Mouse (Mus musculus) liver, adult 2 months (tissue): ENCODE results near the gene P2rx7. TPM values are rescaled to one million over a fixed set of nuclear protein-coding genes. Genes with fewer than 3 reads are reported as not detected.
"Not testable (repeated sequence)": the region's sequence is repeated elsewhere in the genome, so short reads cannot be mapped to it uniquely, and the experiment has no call there.

Source experiments
- DNase-seq: peaks from one replicate; pipeline ENCODE4 v3.0.0-alpha.2; 2011; ENCODE audit warnings: low read depth, low spot score; ENCODE audit errors: extremely low read depth
- H3K27ac ChIP-seq: fragments of 200-500 bp; replicated peaks from 2 replicates; pipeline ENCODE4 v1.5.1; 2012; ENCODE audit warnings: low read depth, mild to moderate bottlenecking, control low read depth, inconsistent platforms, low read length; ENCODE audit not compliant: insufficient read depth
- H3K27me3 ChIP-seq: fragments of 200-500 bp; 2 replicates; pipeline ENCODE4 v1.6.1; 2012; ENCODE audit warnings: mild to moderate bottlenecking, moderate library complexity, low read length, inconsistent platforms; ENCODE audit not compliant: control insufficient read depth, insufficient read depth
- H3K36me3 ChIP-seq: fragments of 200-500 bp; 2 replicates; pipeline ENCODE4 v1.6.1; 2012; ENCODE audit warnings: low read length, inconsistent platforms; ENCODE audit not compliant: control insufficient read depth, insufficient read depth
- H3K4me1 ChIP-seq: fragments of 200-500 bp; 2 replicates; pipeline ENCODE4 v1.6.1; 2011; ENCODE audit warnings: low read length; ENCODE audit not compliant: control insufficient read depth, insufficient read depth
- H3K4me3 ChIP-seq: fragments of 200-500 bp; 2 replicates; pipeline ENCODE4 v1.5.1; 2011; ENCODE audit warnings: low read depth, mild to moderate bottlenecking, control low read depth, low read length, moderate library complexity; ENCODE audit not compliant: insufficient read depth
- H3K79me2 ChIP-seq: fragments of 200-500 bp; 2 replicates; pipeline ENCODE4 v1.6.1; 2012; ENCODE audit warnings: inconsistent platforms, mild to moderate bottlenecking, low read length, moderate library complexity; ENCODE audit not compliant: control insufficient read depth, insufficient read depth
- H3K9ac ChIP-seq: fragments of 200-500 bp; 2 replicates; pipeline ENCODE4 v1.6.1; 2012; ENCODE audit warnings: low read depth, mild to moderate bottlenecking, control low read depth, inconsistent platforms, low read length
- CTCF ChIP-seq: fragments of 200-500 bp; IDR thresholded peaks from 2 replicates; pipeline ENCODE4 v1.5.1; 2011; ENCODE audit warnings: low read depth, low read length, control low read depth
- POLR2A ChIP-seq: fragments of 200-500 bp; IDR thresholded peaks from 2 replicates; pipeline ENCODE4 v1.6.1; 2011; ENCODE audit warnings: low read length, control low read depth; ENCODE audit not compliant: insufficient read depth; ENCODE audit errors: extremely low read depth
- WGBS: fragments of 180-500 bp; shearing (Covaris S2); methylation state at CpG from one replicate; pipeline ENCODE4 v1.1.7; 2018; 5-methylcytosine and 5-hydroxymethylcytosine counted together
- polyA plus RNA-seq: library from polyadenylated mRNA; depleted of rRNA; stranded (reverse); fragments of >200 nt; gene quantifications from 2 replicates; pipeline ENCODE4 v1.2.3, GENCODE M21; 2012
- total RNA-seq: library from RNA; depleted of rRNA; stranded (reverse); fragments of >200 nt; gene quantifications from 2 replicates; pipeline ENCODE4 v1.2.3, GENCODE M21; 2014

Gene P2rx7
- total and polyA plus RNA-seq, 2 experiments: 2.2 to 2.7 TPM

DNA sequence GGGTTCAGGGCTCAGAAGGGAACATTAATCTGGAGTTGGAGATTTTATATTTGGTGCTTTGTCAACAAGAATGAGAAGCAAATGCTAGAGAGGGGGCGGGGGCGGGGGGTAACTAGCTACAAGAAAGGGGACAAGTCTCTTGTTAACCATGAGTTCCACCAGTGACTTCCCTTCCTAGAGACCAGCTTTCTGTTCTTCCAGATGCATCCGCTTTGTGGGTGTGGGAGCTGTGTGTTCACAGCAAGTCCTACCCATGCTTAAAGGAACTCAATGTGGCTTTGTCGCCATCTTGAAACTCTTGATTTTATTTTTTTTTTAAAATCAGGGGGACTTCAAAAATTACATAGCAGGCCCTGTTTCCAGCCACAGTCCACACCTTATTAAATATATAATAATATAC is 4.2 kb upstream of the P2rx7 start:
- no peak for DNase-seq
- Histone ChIP-seq H3K4me3 (no peak overlapping the region), H3K27ac (no peak overlapping the region), H3K9ac (no peak overlapping the region), H3K36me3 (no peaks in the 10 kb centered on the region), H3K79me2 (no peaks in the 10 kb centered on the region), H3K4me1 (no peaks in the 10 kb centered on the region), H3K27me3 (no peaks in the 10 kb centered on the region)
- 96% methylated on average over 4 of the region's 4 CpGs for WGBS
- TF ChIP-seq CTCF: no peak
- TF ChIP-seq POLR2A: no peak

DNA sequence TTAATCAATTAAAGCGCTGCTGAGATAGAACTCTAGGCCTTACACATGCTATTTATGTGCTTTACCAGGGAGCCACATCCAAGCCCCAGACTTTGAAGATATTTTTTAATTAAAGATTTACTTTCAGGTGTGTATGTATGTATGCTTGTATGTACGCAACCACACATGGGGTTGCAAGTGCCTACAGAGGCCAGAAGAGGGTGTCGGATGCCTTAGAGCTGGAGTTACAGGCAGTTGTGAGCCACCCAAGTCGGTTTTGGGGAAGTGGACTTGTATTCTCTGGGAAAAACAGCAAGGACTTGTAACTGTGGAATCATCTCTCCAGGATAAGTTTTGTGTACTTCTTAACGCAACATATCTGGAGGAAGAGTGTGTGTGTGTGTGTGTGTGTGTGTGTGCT is 3.7 kb upstream of the P2rx7 start:
- H3K27me3 ChIP-seq: no peaks in the 10 kb centered on the region
- no peak overlapping the region for H3K9ac ChIP-seq
- H3K4me3 ChIP-seq: no peak overlapping the region
- H3K27ac ChIP-seq: no peak overlapping the region
- 91% methylated on average over 5 of the region's 5 CpGs for WGBS
- no peak for DNase-seq
- no peaks in the 10 kb centered on the region for H3K36me3 ChIP-seq
- TF ChIP-seq POLR2A (no peak), CTCF (peak; percentile 40)
- no peaks in the 10 kb centered on the region for H3K4me1 ChIP-seq
- no peaks in the 10 kb centered on the region for H3K79me2 ChIP-seq

DNA sequence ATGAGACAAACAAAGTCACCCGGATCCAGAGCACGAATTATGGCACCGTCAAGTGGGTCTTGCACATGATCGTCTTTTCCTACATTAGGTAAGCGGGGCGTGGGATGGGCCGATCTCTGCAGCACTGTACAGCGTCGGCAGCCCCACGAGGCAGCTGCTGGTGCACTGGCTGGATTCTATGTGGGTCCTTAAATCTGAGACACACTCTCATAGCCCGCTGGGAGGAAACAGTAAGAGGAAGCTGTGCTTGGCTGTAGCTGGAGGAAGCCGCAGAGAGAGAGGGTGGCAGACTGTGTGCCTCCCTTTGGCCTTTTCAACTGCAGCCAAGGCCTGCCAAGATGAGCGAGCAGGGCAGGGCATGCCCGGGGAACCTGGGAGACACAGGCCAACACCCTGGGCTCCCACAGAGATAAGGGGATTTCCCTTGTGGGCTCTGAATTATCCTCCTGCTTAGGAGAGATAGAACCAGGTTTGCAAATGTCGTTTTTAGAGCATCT is 448 bp downstream of the P2rx7 start:
- Histone ChIP-seq H3K79me2 (no peaks in the 10 kb centered on the region), H3K27me3 (no peaks in the 10 kb centered on the region), H3K4me3 (peak overlapping the region; percentile 70), H3K36me3 (no peaks in the 10 kb centered on the region), H3K4me1 (no peaks in the 10 kb centered on the region), H3K27ac (peak overlapping the region; percentile 42), H3K9ac (peak overlapping the region; percentile 61)
- 78% methylated on average over 15 of the region's 15 CpGs for WGBS
- no peak for DNase-seq
- no peak for TF ChIP-seq POLR2A
- TF ChIP-seq CTCF: no peak

DNA sequence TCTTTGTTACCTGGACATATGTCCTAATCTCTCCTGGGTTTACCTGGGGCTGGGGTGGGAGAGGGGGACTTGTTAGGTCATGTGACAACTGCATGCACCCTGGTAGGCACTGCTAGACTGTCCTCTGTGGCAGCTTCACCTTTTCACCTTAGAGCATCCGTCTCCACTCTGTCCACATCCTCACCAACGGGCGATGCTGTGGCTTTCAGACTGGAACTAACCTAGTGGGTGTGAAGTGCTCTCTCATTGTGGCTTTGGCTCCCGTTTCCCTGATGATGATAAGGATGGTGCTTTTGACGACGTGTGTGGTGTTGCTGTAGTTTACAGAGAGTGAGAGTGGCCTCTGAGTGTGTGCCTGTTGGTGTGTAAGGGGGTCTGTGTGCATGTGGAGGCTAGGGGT is 1.6 kb downstream of the P2rx7 start:
- no peak overlapping the region for H3K4me3 ChIP-seq

DNA sequence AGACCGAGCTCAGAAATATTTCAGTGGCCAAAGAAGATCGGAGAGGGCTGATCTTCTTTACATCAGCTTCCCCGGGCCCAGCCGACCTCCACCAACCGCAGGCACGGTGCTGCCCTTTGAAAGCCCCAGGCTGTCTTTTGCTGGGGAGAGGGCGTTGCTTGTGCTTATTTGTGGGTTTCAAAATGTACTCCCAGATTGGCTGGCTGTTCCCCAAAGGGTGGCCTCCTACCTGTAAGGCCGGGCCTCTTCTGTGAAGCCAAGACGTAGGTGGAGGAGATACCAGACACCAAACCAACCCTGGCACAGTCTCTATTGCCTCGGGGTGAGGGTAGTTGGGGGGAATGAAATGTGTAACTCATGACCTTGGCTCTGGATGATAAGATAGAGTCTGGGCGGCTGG is 2.3 kb downstream of the P2rx7 start:
- Histone ChIP-seq H3K79me2 (no peaks in the 10 kb centered on the region), H3K27me3 (no peaks in the 10 kb centered on the region), H3K36me3 (no peaks in the 10 kb centered on the region), H3K4me3 (no peak overlapping the region), H3K9ac (no peak overlapping the region), H3K27ac (no peak overlapping the region), H3K4me1 (no peaks in the 10 kb centered on the region)
- DNase-seq: no peak
- WGBS: 91% methylated on average over 11 of the region's 11 CpGs
- no peak for TF ChIP-seq POLR2A
- no peak for TF ChIP-seq CTCF

More for the DNA sequence above, 1.6 kb downstream of the P2rx7 start:
- 80% methylated on average over 6 of the region's 6 CpGs for WGBS
- Histone ChIP-seq H3K27me3 (no peaks in the 10 kb centered on the region), H3K79me2 (no peaks in the 10 kb centered on the region), H3K27ac (no peak overlapping the region), H3K36me3 (no peaks in the 10 kb centered on the region), H3K9ac (no peak overlapping the region), H3K4me1 (no peaks in the 10 kb centered on the region)
- TF ChIP-seq CTCF: no peak
- no peak for TF ChIP-seq POLR2A
- DNase-seq: no peak

DNA sequence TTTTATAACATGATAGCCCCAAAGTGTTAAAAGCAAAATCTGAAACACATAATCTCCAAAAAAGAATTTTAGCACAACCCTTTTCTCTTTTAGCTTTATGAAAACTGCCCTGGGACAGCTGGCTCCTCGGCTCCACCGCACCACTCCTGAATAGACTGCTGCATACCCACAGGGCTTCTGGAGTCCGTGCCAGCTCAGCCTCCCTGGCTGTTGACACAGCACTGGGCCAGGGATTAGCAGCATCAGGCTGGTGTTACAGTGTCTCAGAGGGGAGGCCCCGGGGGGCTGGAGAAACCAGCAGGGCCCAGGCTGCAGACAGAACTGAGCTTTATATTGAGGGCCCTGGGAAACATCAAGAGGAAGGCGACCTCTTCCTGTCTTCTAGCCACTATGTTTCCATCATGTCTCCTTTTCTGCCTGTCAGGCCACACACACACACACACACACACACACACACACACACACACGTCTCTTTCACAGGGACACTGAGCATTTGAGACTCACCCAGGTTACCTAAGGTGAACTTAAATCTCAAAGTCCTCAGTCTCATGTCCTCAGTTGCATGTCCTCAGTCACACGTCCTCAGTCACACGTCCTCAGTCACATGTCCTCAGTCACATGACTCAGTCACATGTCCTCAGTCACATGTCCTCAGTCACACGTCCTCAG is 3.7 kb downstream of the P2rx7 start:
- Histone ChIP-seq H3K4me1 (no peaks in the 10 kb centered on the region), H3K36me3 (no peaks in the 10 kb centered on the region), H3K4me3 (no peak overlapping the region), H3K79me2 (no peaks in the 10 kb centered on the region), H3K9ac (no peak overlapping the region), H3K27ac (no peak overlapping the region), H3K27me3 (no peaks in the 10 kb centered on the region)
- WGBS: 75% methylated on average over 9 of the region's 9 CpGs
- TF ChIP-seq POLR2A: no peak
- no peak for TF ChIP-seq CTCF
- DNase-seq: peak; percentile 40

DNA sequence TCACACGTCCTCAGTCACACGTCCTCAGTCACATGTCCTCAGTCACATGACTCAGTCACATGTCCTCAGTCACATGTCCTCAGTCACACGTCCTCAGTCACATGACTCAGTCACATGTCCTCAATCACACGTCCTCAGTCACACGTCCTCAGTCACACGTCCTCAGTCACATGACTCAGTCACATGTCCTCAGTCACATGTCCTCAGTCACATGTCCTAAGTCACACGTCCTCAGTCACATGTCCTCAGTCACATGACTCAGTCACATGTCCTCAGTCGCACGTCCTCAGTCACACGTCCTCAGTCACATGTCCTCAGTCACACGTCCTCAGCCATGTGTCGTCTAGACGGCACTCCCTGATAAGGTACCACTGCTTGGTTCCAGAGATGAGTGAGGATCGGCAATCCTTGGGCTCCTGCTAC is 4.3 kb downstream of the P2rx7 start:
- not testable (repeated sequence) for DNase-seq, H3K4me1 ChIP-seq, H3K27ac ChIP-seq, H3K36me3 ChIP-seq, H3K27me3 ChIP-seq, H3K9ac ChIP-seq, H3K79me2 ChIP-seq, H3K4me3 ChIP-seq
- 97% methylated on average over 14 of the region's 14 CpGs for WGBS
